In the genomic region with DNA sequence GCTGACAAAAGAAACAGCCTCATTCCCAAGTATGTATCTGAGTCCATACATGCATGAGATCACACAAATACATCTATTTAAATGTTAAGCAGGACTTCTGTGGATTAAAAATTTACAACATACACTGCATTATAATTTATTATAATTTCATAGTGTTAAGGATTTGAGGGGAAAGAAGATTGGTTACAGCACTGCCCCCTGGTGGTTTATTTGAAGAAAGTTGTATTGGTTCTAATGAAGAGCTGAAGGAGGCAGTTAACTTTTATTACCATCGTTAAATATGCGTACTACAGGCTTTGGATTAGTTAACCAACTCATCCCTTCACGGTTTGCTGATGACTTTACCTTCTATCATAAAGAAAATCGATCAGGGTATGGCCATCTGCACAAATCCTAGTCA, we compare ENCODE assay signal across 9 mouse cellular contexts. TPM values are rescaled to one million over a fixed set of nuclear protein-coding genes. Genes with fewer than 3 reads are reported as not detected.
DNase-seq lines count a peak whose midpoint lies in the region; ATAC-seq and TF ChIP-seq lines count a peak whose summit lies in the region.
"Had no signal": no experiment of that assay in that cellular context is flagged by ENCODE, and none has a peak within 500 bp of the region (broad histone marks: within the 10 kb centered on the region; RNA-seq: fewer than 3 reads in every experiment).

No protein-coding gene starts in this region.

- no peak for DNase-seq in heart, adult 2 months
- no peak for DNase-seq in heart, postnatal 25 days (ENCODE audit: low spot score)
- peak; percentile 63 for DNase-seq in lung, embryonic 14.5 days
- no peak for DNase-seq in lung, postnatal 4 days
- peak; percentile 64 for DNase-seq in adipocyte (ENCODE audit: low spot score)
- DNase-seq in naive thymus-derived CD4-positive, alpha-beta T cell, adult 2 months (ENCODE audit: low read depth) = peak; percentile 63
- DNase-seq in spleen, adult 12 weeks (ENCODE audit: low spot score) = no peak
- DNase-seq in neural tube, embryonic 10.5 days (ENCODE audit: extremely low spot score, low spot score) = no peak

- H3K27ac ChIP-seq in heart, adult 2 months = no peak overlapping the region; the same call in 1 of the 2 replicates
- no peak overlapping the region for H3K27ac ChIP-seq in lung, embryonic 14.5 days (ENCODE audit: low read depth)
- H3K27ac ChIP-seq: lung, embryonic 15.5 days had no signal

- H3K4me3 ChIP-seq in heart, adult 2 months = no peak overlapping the region
- no peak overlapping the region for H3K4me3 ChIP-seq in lung, embryonic 14.5 days (ENCODE audit: low read depth, low read length)
- H3K4me3 ChIP-seq: lung, embryonic 15.5 days had no signal

- TF ChIP-seq CTCF in heart, adult 2 months (IDR thresholded peaks at IDR 0.05) = peak; percentile 90
- TF ChIP-seq CTCF in lung, embryonic 14.5 days (IDR thresholded peaks at IDR 0.05; ENCODE audit: low read depth) = peak; percentile 61

- H3K27me3 ChIP-seq in heart, adult 2 months (ENCODE audit: control insufficient read depth, insufficient read depth, low read length) = no peaks in the 10 kb centered on the region
- H3K27me3 ChIP-seq in lung, embryonic 14.5 days (ENCODE audit: insufficient read depth, low read length) = no peaks in the 10 kb centered on the region
- H3K27me3 ChIP-seq: lung, embryonic 15.5 days had no signal

- intact Hi-C loops in heart, adult 2 months (cut with DNase I) = loop anchor here (1.0 to 5.0 kb wide), 2 partner anchors 87 to 115 kb away; no protein-coding TSS in a partner anchor
- intact Hi-C loops in heart, postnatal 25 days (cut with DNase I) = loop anchor here (2.0 to 10.0 kb wide), 2 partner anchors 90 to 114 kb away; no protein-coding TSS in a partner anchor

- H3K36me3 ChIP-seq in heart, adult 2 months (ENCODE audit: control insufficient read depth, insufficient read depth, low read length) = peaks cover 6% of the 10 kb centered on the region
- H3K36me3 ChIP-seq in lung, embryonic 14.5 days (ENCODE audit: insufficient read depth) = no peaks in the 10 kb centered on the region
- H3K36me3 ChIP-seq: lung, embryonic 15.5 days had no signal

- WGBS in heart, adult 2 months = 22% methylated on average over 4 of the region's 4 CpGs
- 24% methylated on average over 4 of the region's 4 CpGs for WGBS in lung, embryonic 14.5 days

- no peak for TF ChIP-seq EP300 in heart, adult 2 months (IDR thresholded peaks at IDR 0.05; ENCODE audit: insufficient read depth, low read depth, low read length)

- peaks cover 3% of the 10 kb centered on the region for H3K79me2 ChIP-seq in heart, adult 2 months (replicated peaks; ENCODE audit: control insufficient read depth, insufficient read depth, low read length)

- no peak overlapping the region for H3K4me2 ChIP-seq in lung, embryonic 14.5 days
- H3K4me2 ChIP-seq: lung, embryonic 15.5 days had no signal

- ATAC-seq in lung, embryonic 14.5 days (ENCODE audit: insufficient read depth) = no peak

- H3K4me1 ChIP-seq in heart, adult 2 months (ENCODE audit: control insufficient read depth, insufficient read depth, low read length) = peaks cover 12% of the 10 kb centered on the region
- H3K4me1 ChIP-seq in lung, embryonic 14.5 days (ENCODE audit: insufficient read depth) = 0 out of 2 replicates have a peak, but pooled peaks cover 5% of the 10 kb centered on the region

- H3K9me3 ChIP-seq in lung, embryonic 14.5 days (ENCODE audit: low read depth, low read length) = no peaks in the 10 kb centered on the region
- H3K9me3 ChIP-seq: lung, embryonic 15.5 days had no signal

- TF ChIP-seq POLR2A in heart, adult 2 months (IDR thresholded peaks at IDR 0.05; ENCODE audit: insufficient read depth, low read depth, low read length) = no peak

- no peak overlapping the region for H3K9ac ChIP-seq in heart, adult 2 months (ENCODE audit: low read depth, low read length)
- no peak overlapping the region for H3K9ac ChIP-seq in lung, embryonic 14.5 days
- H3K9ac ChIP-seq: lung, embryonic 15.5 days had no signal

RNA-seq across cellular contexts. Expression of a gene that starts 3.9 kb away (rescaled TPM):
- 10 to 100 TPM; 16.4 to 17.6 TPM for total RNA-seq in heart, adult 2 months (2021)
- 15.9 and 20.8 TPM in 2 replicates for polyA plus RNA-seq in heart, adult 2 months (2012; rRNA removed)
- total RNA-seq in heart, postnatal 25 days (2021) = 10 to 100 TPM; 17.4 to 18.2 TPM
- polyA plus RNA-seq in lung, embryonic 14.5 days (2014; fragmentation: Nextera tagmentation; extraction: Ambion mirVana) = 8.4 and 9.3 TPM in 2 replicates

Comparison
In these comparisons a context has a peak if more than half of its experiments do, and no peak if none do; other contexts are left out.
1. DNase-seq: peak in lung, embryonic 14.5 days (single experiment), adipocyte (single experiment) and naive thymus-derived CD4-positive, alpha-beta T cell, adult 2 months (single experiment); none in heart, adult 2 months (0 of 2), heart, postnatal 25 days (single experiment), lung, postnatal 4 days (0 of 2), spleen, adult 12 weeks (single experiment) and neural tube, embryonic 10.5 days (single experiment).